Mouse (Mus musculus) limb, embryonic 14.5 days (tissue): ENCODE data around the gene Wrap53. TPM values are rescaled to one million over a fixed set of nuclear protein-coding genes. Genes with fewer than 3 reads are reported as not detected.
A peak's percentile ranks its signal among the peaks of the same experiment; 100 is the strongest.
"Not testable (repeated sequence)": the region's sequence is repeated elsewhere in the genome, so short reads cannot be mapped to it uniquely, and the experiment has no call there.

ENCODE experiments used
- ATAC-seq: fragments of 200-750 bp; cut with Nextera tagmentation; 2 replicates; pipeline ENCODE4 v1.8.0; 2017; ENCODE audit warnings: low read depth, moderate number of reproducible peaks, moderate TSS enrichment; ENCODE audit not compliant: low FRiP score
- DNase-seq: peaks from one replicate; pipeline ENCODE4 v3.0.0-alpha.2; 2015; ENCODE audit warnings: low spot score
- H3K27ac ChIP-seq: fragments of 300-500 bp; sonication (generic); replicated peaks from 2 replicates; pipeline ENCODE4 v1.5.1; 2014; ENCODE audit warnings: low read depth, mild to moderate bottlenecking, low read length, moderate library complexity, mixed read lengths
- H3K27me3 ChIP-seq: fragments of 300-500 bp; sonication (generic); 2 replicates; pipeline ENCODE4 v1.6.1; 2014; ENCODE audit warnings: low read length, mixed read lengths; ENCODE audit not compliant: control insufficient read depth, insufficient read depth
- H3K36me3 ChIP-seq: fragments of 300-500 bp; sonication (generic); 2 replicates; pipeline ENCODE4 v1.6.1; 2014; ENCODE audit warnings: mild to moderate bottlenecking, low read length, moderate library complexity, mixed read lengths; ENCODE audit not compliant: control insufficient read depth, insufficient read depth
- H3K4me1 ChIP-seq: fragments of 300-500 bp; sonication (generic); 2 replicates; pipeline ENCODE4 v1.6.1; 2014; ENCODE audit warnings: antibody characterized with exemption, low read length, mixed read lengths; ENCODE audit not compliant: control insufficient read depth, insufficient read depth
- H3K4me2 ChIP-seq: fragments of 300-500 bp; sonication (generic); replicated peaks from 2 replicates; pipeline ENCODE4 v1.6.1; 2014; ENCODE audit warnings: low read depth, mild to moderate bottlenecking, low read length, moderate library complexity; ENCODE audit not compliant: severe bottlenecking
- H3K4me3 ChIP-seq: fragments of 300-500 bp; sonication (generic); replicated peaks from 2 replicates; pipeline ENCODE4 v1.5.1; 2014; ENCODE audit warnings: low read length
- H3K9ac ChIP-seq: fragments of 300-500 bp; sonication (generic); 2 replicates; pipeline ENCODE4 v1.6.1; 2014; ENCODE audit warnings: mild to moderate bottlenecking, low read depth, low read length, moderate library complexity; ENCODE audit not compliant: severe bottlenecking
- H3K9me3 ChIP-seq: fragments of 300-500 bp; sonication (generic); 2 replicates; pipeline ENCODE4 v1.6.1; 2016; ENCODE audit warnings: low read length; ENCODE audit not compliant: control insufficient read depth
- POLR2A ChIP-seq: fragments of 200-500 bp; IDR thresholded peaks from 2 replicates; pipeline ENCODE4 v1.8.0; 2012; ENCODE audit warnings: inconsistent platforms, mild to moderate bottlenecking, moderate library complexity, borderline replicate concordance; ENCODE audit not compliant: insufficient read depth, insufficient read length; ENCODE audit errors: extremely low read depth
- WGBS: fragments of 180-500 bp; shearing (Covaris S2); extraction: QIAGEN DNeasy Blood & Tissue Kit; methylation state at CpG from one replicate; pipeline ENCODE4 v1.1.7; 2014; 5-methylcytosine and 5-hydroxymethylcytosine counted together
- polyA plus RNA-seq, 2 experiments: library from polyadenylated mRNA; depleted of rRNA in 1 of 2; stranded (reverse) in 1 of 2; unstranded in 1 of 2; fragments of >200 nt; fragmentation: Nextera tagmentation in 1 of 2; extraction: Ambion mirVana in 1 of 2; gene quantifications; 2 replicates each; pipeline versions ENCODE4 v1.2.1 to v1.2.3; 2012 to 2014

Gene Wrap53
- polyA plus RNA-seq (2012; rRNA removed), result 19.0 and 25.1 TPM in 2 replicates
- 20.6 and 20.8 TPM in 2 replicates for polyA plus RNA-seq (2014; fragmentation: Nextera tagmentation; extraction: Ambion mirVana)

- H3K27ac ChIP-seq, result peak within 1 kb of the TSS; percentile 90
- H3K4me1 ChIP-seq, result peaks cover 23% of the 10 kb centered on the region
- ATAC-seq (peak; percentile 67), DNase-seq (peak; percentile 96)
- TF ChIP-seq POLR2A, result peak; percentile 56; the same call in 1 of the 2 replicates
- peak within 1 kb of the TSS; percentile 73 for H3K4me2 ChIP-seq
- peak within 1 kb of the TSS; percentile 83 for H3K4me3 ChIP-seq
- no peaks in the 10 kb centered on the region for H3K27me3 ChIP-seq
- peak within 1 kb of the TSS; percentile 81 for H3K9ac ChIP-seq
- H3K9me3 ChIP-seq, result no peaks in the 10 kb centered on the region
- H3K36me3 ChIP-seq, result peaks cover 24% of the 10 kb centered on the region
- WGBS, result under 1% methylated on average over 13 of the region's 13 CpGs
Observed at GRCm38 (mm10) chr11:69580091-69580514, at the start of gene Wrap53, which contains the start of gene Trp53. TSS of gene Wrap53 (minus strand) at chr11:69580255. TSS of gene Trp53 (plus strand) at chr11:69580359.

GRCm38 (mm10) chr11:69629802-69630201 lies 49.7 kb upstream of the Wrap53 start:
- Histone ChIP-seq H3K9ac (no peak overlapping the region), H3K4me3 (no peak overlapping the region), H3K9me3 (no peaks in the 10 kb centered on the region), H3K27me3 (no peaks in the 10 kb centered on the region), H3K4me1 (peaks cover 5% of the 10 kb centered on the region; the same call in 1 of the 2 replicates), H3K36me3 (no peaks in the 10 kb centered on the region), H3K27ac (no peak overlapping the region), H3K4me2 (no peak overlapping the region)
- WGBS, result 67% methylated on average over 1 of the region's 1 CpGs
- no peak for TF ChIP-seq POLR2A
- DNase-seq (no peak), ATAC-seq (no peak)

- no peak overlapping the region for H3K4me2 ChIP-seq
- no peaks in the 10 kb centered on the region for H3K36me3 ChIP-seq
- H3K4me3 ChIP-seq, result no peak overlapping the region
- H3K9ac ChIP-seq, result no peak overlapping the region
- DNase-seq (peak; percentile 76), ATAC-seq (no peak)
- no peak for TF ChIP-seq POLR2A
- no peaks in the 10 kb centered on the region for H3K27me3 ChIP-seq
- WGBS, result 37% methylated on average over 6 of the region's 6 CpGs
- H3K4me1 ChIP-seq, result no peaks in the 10 kb centered on the region
- no peaks in the 10 kb centered on the region for H3K9me3 ChIP-seq
- H3K27ac ChIP-seq, result no peak overlapping the region
Observed at GRCm38 (mm10) chr11:69628286-69628685, 48.2 kb upstream of the Wrap53 start.

- WGBS, result 82% methylated on average over 2 of the region's 2 CpGs
- H3K27ac ChIP-seq, H3K4me3 ChIP-seq, H3K4me2 ChIP-seq, H3K27me3 ChIP-seq, H3K36me3 ChIP-seq, H3K4me1 ChIP-seq, H3K9me3 ChIP-seq, ATAC-seq, H3K9ac ChIP-seq, DNase-seq: not testable (repeated sequence)
Observed at GRCm38 (mm10) chr11:69624339-69624738, 44.3 kb upstream of the Wrap53 start.

GRCm38 (mm10) chr11:69623006-69623405 lies 43.0 kb upstream of the Wrap53 start:
- Histone ChIP-seq H3K27ac (no peak overlapping the region), H3K9ac (peak overlapping the region; percentile 69; the same call in 1 of the 2 replicates), H3K4me1 (0 out of 2 replicates have a peak, but pooled peaks cover 7% of the 10 kb centered on the region), H3K36me3 (no peaks in the 10 kb centered on the region), H3K9me3 (no peaks in the 10 kb centered on the region), H3K27me3 (no peaks in the 10 kb centered on the region), H3K4me3 (peak overlapping the region; percentile 51), H3K4me2 (peak overlapping the region; percentile 75)
- no peak for DNase-seq
- TF ChIP-seq POLR2A, result no peak
- WGBS, result 65% methylated on average over 4 of the region's 4 CpGs
- ATAC-seq, result no peak

GRCm38 (mm10) chr11:69622406-69622805 lies 42.4 kb upstream of the Wrap53 start:
- peak overlapping the region; percentile 75 for H3K4me2 ChIP-seq
- 27% methylated on average over 6 of the region's 6 CpGs for WGBS
- no peaks in the 10 kb centered on the region for H3K36me3 ChIP-seq
- 0 out of 2 replicates have a peak overlapping the region, but pooled peaks have one; percentile 2 for H3K27ac ChIP-seq
- H3K27me3 ChIP-seq, result no peaks in the 10 kb centered on the region
- H3K9me3 ChIP-seq, result no peaks in the 10 kb centered on the region
- ATAC-seq, result 0 out of 2 replicates have a peak, but pooled peaks have one; percentile 9
- no peak for TF ChIP-seq POLR2A
- no peak for DNase-seq
- H3K4me3 ChIP-seq, result peak overlapping the region; percentile 51
- H3K4me1 ChIP-seq, result 0 out of 2 replicates have a peak, but pooled peaks cover 7% of the 10 kb centered on the region
- peak overlapping the region; percentile 69 for H3K9ac ChIP-seq
